Mouse (Mus musculus): ENCODE results near the gene Dio1.
A peak's percentile ranks its signal among the peaks of the same experiment; 100 is the strongest.

Gene Dio1

DNA sequence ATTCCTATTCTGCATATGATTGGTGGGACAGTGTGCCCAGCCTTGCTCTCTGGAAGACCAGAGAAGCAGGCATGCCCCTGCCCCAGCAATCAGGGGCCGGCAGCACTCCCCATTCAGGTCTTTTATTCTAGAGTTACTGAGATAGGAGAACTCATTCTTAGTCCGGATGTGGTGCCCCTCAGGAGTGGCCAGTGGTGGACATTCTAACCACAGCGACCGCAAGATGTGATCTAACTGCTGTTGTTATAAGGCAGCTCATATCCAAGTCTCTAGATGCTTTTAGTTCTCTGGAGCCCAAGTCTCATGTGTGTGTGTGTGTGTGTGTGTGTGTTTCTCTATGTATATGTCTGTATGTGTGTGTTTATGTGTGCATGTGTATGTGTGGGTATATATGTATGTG, 6.6 kb downstream of the Dio1 start:
- no peak for DNase-seq

DNA sequence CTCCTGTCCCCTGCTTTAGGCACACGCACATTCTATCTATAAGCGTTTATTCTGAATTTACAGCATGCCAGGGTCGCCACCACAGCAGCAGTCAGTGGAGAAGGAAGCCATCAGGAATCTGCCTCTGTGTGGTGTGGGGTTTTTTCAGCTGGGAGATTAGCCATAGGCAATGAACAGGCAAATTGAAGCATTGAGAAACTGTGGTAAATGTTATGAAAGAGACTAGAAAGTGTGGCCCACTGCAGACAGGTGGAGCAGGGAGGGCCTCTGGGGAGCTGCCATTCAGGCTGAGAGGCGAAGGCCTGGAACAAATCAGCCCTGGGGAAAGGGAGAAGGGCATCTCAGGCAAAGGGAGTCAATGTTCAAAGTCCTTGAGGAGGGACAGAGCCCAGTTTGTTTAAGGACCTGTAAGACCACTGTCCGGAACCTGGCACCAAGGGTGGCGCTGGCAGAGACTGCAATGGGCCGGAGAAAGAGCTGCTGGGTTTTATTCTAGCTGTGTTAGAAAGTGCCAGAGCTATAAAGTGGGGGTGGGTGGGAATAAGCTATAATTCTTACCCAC, 7.1 kb downstream of the Dio1 start:
- no peak for DNase-seq

DNA sequence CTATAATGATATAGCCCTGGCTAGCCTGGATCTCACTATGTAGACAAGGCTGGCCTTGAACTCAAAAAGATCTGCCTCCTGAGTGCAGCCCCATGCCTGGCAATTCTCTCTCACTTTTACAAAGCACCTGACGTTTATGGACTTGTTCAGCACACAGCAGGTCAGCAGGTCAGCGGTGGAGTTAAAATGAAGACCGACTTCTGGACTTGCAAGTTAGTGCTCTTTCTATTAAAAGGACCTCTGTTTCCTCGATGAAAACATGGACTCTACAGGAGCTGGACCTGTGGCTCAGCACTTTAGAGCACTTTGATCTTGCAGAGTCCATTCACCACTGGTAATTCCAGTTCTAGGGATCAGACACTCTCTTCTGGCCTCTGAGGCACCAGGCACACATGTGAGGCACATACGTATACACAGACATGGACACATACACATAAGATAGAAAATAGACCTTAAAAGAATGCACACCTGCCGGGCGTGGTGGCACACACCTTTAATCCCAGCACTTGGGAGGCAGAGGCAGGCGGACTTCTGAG, 8.8 kb downstream of the Dio1 start:
- DNase-seq, result no peak

DNA sequence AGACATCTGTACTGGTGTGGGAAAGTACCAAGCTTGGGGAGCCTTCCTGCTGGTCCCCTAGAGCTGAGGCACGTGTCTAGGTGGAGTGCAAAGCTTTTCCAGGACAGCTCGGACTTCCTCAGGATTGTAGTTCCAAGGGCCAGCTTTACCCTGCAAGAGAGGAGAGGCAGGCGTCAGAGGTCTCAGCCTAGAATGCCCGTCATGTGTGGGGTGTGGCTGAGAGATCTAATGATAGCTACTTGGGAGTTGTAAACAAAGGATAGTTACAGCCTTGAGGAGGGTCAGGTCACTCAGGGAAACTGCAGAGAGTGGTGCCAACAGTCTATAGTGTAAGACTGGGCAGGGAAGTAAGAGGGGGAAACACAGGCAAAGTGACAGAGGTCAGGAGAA, 14.7 kb downstream of the Dio1 start:
- no peak for DNase-seq

DNA sequence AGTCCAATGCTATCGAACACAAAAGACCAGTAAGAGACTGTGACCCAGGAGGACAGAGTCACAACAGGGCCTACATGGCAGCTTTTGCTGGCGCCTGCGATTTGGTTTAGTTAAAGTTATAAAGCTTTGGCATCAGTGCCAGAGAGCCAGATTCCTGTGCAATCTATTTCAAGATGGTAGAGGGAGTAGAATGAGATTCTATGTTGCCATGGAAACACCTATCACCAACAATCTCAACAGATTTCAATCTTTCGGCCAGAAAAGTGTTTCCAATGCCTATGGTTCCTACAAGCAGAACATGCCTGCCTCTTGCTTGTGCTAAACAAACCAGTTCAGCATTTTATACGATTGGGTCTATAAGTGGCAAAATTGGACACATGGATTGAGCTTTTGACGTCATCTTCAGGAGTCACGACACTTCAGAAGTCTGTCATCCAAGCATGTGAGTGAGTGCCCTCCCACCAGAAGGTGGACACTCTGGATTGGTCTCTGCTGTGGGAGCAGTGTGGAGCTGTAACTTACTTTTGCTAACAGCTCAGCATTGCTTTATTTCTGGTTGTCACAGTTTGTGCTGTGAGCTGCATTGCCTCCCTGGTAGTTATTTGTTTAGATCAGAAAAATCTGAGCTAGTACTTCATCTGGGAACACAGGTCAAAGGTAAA, 15.2 kb downstream of the Dio1 start:
- no peak for DNase-seq

DNA sequence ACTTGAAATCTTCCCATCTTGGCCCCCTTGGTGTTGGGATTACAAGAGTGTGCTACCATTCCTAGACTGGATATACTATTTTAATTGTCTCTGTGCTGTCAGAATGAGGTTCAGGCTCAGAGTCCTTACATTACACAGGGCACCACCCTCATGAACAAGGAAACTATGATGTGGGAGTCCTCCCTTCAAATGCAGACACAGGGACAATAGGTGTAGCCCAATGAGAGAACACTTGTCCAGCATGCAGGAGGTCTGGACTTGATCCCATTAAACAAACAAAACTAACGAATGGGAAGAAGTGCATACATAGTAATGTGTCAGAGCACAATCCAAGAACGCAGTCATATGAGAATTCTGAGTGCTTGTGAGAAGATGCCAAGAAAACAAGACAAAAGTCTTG, 19.5 kb downstream of the Dio1 start:
- DNase-seq, result no peak

DNA sequence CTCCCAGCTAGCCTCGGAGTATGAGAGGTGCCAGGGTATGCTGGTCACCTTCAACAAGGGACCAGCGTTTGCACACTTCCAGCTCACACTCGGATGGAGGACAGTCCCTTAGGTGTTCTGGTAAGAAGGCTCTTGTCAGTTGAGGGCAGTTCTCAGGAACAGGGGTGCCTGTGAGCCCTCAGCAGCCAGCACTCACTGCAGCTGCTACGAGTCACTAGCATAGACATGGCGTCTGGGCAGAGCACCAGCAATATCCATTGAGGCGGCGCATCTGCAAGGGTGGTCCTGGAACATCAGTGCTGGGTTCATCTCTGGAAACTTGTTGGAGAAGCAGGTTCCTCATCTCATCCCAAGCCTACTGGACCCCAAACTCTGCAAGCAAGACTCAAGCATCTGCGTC, 20.6 kb downstream of the Dio1 start:
- DNase-seq, result no peak

DNA sequence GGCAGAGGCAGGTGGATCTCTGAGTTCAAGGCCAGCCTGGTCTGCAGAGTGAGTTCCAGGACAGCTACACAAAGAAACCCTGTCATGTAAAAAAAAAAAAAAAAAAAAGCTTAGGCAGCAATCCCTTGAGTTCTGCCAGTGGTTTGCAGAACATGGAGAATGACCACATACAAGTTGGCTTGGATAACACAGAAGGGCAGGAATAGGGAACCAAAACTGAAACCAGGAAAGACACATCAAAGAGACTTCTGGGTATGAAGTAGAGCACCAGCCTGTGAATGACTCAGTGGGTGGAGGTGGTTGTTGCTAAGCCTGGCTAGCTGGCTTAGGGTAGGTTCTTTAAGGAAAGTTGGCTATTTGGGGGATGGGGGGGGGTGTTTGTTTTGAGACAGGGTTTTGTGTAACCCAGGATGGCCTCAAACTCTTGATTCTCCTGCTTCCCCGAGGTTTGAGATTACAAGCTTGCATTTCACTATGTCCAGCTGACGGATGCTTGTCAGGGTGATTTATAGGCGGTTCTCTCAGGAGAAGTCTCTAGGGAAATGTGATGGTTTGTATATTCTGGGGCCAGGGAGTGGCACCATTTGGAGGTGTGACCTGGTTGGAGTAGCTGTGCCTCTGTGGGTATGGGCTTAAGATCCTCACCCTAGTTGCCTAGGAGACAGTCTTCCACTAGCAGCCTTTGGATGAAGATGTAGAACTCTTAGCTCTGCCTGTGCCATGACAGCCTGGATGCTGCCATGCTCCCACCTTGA, 21.3 kb downstream of the Dio1 start:
- DNase-seq, result no peak

DNA sequence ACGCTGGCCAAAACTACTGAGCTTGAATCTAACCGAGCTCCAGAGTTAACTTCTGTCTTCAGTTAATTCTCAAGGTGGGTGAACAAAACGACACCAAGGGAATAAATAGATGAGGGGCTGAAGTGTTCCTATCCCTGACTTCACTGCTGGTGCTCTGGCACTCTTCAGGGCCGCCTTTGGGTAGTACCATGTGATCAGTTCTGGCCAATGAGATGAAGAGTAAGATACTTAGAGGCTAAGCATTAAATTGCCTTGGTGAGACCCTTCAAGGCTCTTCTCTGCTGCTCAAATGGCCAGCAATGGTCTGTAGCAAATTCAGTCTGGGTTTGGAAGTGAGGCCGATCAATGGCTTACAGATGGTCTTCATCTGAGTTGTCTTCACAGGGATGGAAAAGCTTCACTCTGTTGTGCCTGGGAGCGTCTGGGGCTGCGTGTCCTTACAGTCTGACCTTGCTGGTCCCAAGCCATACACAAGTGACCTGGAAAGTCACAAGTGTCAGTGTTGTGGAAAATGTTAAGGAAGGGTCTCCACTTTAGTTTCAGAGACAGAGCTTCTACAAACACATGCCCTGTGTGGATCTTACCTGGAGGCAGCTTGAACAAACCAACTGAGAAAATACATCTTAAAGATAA, 26.0 kb downstream of the Dio1 start:
- no peak for DNase-seq

DNA sequence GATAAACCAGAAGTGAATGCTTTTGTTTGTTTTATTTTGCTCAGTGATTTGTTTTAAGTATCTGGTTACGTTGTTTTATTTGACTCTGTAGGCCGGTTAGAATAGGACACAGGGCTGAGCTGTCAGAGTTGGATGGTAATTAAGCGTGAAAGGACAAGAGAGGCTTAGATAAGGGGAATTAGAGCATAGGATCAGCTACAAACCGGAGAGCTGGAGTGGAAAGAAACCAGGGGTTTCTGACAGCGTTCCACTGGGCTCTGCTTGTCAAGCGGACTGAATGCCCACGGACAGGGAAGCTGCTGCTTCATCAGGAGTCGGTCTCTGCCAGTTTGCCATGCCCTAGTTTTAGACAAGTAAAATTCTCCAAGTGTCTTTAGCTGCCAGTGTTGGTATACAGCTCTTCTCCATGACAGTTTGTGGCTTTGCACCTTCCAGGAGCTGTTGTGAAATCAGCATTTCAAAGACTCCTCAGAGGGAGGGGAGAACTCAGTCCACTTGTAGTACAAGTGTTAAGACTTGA, 28.7 kb downstream of the Dio1 start:
- no peak for DNase-seq

DNA sequence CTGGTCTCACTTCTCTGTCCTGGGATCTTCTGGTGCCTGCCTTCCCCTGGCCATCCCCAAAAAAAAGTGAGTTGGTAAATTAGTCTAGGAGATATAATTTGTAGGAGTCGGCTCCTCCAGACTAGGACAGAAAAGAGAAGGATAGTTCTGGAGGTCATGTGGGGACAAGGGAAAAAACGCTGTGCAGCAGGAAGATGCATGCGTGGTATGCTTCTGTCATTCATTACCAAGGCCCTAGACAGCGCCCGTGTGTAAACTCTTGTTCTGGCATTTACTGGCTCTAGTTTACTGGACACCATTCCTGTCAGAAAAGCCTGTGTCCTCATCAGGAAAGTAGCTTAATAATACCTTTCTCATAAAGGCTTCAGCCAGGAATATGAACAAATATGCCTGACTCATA, 32.5 kb downstream of the Dio1 start:
- DNase-seq, result no peak

DNA sequence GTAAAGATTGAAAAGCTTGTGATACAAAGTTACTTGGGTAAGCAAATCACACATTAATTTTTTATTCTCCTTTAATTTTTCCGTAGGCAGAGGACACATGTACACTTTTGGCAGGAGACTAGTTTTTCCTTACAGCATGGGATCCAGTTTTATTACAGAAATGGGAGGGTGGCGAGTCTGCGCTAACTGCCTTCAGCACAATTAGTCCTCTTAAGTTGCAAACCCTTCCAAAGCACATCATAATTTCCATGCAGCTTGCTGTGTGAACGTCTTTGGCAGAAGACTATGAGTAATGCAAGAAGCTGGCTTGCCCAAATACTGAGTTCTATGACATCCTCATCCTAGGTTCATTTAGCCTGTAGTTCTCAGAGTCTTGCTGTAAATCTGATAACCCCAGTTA, 33.3 kb downstream of the Dio1 start:
- DNase-seq, result no peak

DNA sequence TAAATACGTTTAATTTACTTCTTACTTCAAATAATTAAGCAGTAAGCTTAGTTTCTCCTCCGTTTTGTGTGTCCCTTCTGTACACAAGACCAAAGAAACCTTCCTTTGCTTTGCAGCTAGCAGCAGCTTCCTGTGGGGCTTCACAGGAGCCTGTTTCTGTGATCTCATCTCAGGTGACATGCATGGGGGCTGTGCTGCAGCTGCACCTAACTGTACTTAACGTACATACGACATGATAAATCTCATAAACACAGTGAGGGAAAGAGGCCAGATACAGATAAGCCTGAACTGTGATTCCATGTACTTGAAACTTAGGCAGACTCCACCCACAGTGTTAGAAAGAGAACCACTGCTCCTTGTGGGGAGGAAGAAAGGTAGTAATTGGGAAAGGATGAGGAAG, 47.0 kb downstream of the Dio1 start:
- DNase-seq, result peak in 1 of 2 experiments; percentile 13

DNA sequence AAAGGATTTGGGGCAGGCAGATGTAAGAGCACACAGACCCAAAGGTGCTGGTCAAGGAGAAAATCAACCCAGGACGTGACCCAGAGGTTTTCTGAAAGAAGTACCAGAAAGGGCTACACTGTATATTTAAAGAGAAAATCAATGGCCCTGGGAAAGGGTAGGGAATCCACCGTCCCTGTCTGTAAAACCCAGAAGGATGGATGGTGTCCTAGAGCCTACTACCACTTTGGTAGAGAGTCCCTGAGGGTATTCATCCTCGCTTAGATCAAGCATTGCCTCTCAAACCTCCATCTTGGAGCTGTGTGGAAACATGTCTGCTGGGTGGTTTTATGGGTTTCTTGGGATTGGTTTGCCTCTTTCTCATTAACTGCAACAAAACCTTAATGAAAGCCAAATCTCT, 52.6 kb downstream of the Dio1 start:
- no peak for DNase-seq

DNA sequence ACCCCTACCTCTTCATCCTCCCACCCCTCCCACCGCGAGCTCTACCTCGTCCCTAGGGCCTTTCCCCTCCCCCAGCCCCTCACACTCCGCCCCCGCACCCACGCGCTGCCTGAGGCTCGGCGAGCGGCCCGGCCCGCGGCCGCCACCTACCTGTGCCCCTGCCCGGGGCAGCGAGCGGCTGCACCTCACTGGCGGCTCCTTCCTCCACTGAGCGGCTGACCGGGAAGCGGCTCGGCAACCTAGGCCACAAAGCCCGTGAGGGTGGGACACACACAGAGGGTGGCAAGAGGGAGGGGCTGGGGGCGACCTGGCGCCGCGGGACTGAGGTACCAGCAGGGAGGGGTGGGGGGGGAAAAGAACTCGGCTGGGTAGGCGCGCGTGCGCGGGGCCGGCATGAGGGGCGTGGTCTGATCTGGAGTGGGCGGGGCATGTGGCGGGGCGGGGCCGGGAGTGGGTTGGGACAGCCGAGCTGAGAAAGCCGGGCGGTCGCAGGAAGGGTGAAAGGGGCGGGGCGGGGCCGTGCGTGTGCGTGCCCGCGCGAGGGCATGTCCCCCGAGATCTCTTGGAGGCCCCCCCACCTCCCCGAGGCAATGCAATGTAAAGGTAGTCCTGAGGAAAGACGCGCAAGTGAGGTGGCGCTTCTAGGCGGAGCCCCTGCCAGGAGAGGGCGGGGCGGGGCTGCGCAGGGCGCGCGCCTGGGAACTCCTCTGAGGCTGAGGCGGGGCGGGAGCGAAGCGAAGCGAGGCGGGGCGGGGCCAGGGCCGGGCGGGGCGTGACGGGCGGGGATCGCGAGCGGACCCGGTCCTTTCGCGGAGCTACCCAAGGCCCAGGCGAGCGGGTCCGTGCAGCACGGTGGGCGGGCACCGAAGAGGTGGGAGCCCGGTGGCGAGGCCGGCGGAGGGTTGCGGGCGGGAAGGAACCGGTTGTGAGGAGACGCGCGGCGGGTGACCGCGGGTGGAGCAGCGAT, 53.6 kb downstream of the Dio1 start, which contains the start of the genes Lrrc42 and Hspb11:
Gene Lrrc42, minus strand, starts transcription at position 408 of the 967 bp plus-strand sequence.
Gene Hspb11, plus strand, starts transcription at position 469 of the 967 bp plus-strand sequence.
- peak; percentile 95 to 96 for DNase-seq

DNA sequence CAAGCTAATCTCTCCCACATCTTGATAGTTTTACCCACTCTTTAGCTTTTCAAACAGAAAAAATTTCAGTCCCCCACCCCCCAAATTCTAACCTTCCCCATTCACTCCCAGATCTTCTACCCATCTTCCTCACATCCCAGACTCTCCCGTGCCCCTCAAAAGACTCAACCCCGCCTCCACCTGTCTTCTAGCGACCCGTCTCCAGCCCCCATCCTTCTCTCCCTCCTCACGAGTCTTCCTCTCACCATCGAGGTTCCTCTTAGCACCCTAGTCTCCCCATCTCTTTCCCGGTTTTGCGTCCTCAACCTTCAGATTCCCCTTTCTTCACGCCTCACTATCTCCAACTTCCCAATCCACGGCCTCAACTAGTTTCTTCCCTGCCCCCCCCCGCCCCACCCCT, 54.4 kb downstream of the Dio1 start:
- DNase-seq, result peak in 1 of 2 experiments; percentile 3

DNA sequence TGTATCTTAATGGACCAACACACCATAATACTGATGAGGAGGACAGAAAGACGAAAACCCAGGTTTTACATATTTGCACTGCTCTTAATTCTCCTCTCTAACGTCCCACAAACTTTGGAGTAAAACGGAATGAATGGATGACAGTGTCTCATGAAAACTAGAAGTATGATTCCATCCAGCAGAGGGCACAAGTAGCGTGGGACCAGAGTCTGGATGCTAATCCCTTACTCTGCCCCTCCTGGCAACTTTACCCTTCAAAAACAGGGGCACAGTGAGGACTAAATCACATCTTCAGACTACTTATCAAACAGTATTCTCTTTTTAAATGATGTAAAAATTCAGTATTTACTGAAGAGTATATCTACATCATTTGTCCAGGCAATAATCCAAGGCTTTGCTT, 56.5 kb downstream of the Dio1 start:
- peak; percentile 44 to 52 for DNase-seq

DNA sequence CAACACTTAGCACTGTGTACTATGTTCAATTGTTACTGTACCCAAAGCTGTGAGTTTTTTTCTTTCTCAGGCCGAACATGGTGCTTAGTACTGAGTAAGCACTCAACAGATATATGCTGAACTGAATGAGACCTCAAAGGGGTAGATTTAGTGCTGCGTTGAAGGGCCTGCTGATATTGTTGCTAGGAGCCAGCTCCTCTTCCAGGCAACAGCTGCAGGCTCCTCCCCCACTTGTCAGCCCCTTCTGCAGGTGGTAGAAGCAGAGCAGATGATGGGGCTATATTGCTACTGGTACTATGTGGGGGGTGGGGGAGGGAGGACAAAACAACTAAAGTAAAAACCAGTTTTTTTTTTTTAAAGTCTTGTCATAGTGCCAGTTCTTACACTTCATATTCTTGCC, 57.5 kb downstream of the Dio1 start:
- no peak for DNase-seq

DNA sequence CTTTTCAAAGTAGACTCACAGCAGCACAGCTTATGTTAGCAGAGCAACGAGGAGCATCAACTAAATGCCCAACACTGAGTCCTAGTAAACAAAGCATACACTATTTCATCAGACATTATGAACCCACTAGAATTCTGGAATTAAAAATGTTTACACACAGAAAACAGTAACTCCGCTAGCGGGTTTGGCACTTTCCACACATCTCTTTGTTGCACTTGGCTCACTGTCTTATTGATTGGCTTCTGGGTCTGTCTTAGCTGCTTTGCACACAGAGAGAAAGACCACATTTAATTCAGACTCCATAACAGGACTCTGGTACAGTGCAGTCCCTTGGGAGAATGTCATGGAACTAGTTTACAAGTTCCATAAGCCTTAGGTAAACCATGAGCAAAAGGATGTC, 58.9 kb downstream of the Dio1 start:
- DNase-seq, result no peak

DNA sequence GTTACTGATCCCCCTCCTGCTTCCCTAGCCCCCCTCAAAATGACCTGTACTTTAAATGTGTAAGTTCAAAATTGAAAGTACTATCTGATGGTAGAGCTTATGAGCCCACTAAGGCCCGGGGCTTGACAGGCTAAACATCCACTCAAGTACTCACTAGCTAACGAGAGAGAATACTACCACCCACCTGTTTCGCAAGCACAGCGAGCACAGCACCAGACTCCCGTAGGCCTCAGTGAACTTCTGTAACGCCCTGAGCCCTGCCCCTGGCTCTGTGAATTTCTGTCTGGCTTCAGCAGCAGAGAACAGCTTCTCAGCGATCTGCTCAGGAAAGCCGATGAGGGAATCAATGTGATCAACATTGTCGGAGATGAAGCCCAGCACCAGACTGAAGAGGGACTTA, 59.9 kb downstream of the Dio1 start:
- DNase-seq, result no peak

DNA sequence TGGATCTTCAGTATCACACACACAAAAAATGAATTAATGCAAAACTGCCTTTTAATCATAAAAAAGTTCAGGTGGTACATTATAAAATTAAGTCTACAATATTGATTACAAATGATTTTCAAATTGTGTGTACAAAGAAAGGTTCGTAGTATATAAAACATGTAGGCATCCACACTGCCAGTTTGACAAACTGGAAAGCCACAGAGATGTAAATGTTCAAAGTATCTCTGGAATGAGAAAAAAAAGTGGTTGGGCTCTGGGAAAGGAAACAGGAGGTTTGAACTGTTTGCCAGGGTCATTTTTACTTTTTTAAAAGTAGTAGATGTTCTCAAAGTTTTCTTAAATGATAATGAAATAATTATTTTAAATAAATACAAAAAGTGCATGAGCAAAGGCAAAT, 60.9 kb downstream of the Dio1 start:
- DNase-seq, result no peak

DNA sequence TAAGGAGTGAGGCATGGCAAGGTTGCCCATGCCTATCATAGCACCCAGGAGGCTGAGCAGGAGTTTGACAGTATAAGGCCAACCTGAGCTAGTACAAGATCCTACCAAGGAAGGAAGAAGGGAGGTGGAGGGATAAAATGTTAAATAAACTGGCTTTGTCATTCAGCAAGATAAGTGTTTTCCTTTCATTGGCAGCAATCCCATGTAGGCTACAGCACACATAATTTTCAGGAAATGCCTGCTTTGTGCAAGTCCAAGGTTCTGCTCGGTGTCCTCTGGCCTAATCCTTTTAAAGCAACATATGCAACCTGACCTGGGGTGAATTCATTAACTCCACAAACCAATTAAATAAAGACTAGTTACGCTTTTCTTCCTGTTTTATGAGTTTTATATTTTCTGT, 61.6 kb downstream of the Dio1 start:
- DNase-seq, result no peak
